Mouse (Mus musculus) kidney, adult 11 months (tissue): ENCODE results near the gene Olfr204.
"Not testable (repeated sequence)": the region's sequence is repeated elsewhere in the genome, so short reads cannot be mapped to it uniquely, and the experiment has no call there.

Source experiments
- DNase-seq: peaks from one replicate; pipeline ENCODE4 v3.0.0; 2022

The Olfr204 gene

GRCm38 (mm10) chr16:59318148-59318547 lies at the start of gene Olfr204:
Gene Olfr204 (minus strand): TSS chr16:59318248.
- no peak for DNase-seq

- no peak for DNase-seq
Observed at GRCm38 (mm10) chr16:59363893-59364292, 45.8 kb upstream of the Olfr204 start, which contains the start of gene Olfr209. Gene Olfr209 (minus strand): TSS chr16:59363993.

GRCm38 (mm10) chr16:59349146-59349545 lies 31.1 kb upstream of the Olfr204 start, which contains the start of gene Olfr206:
Gene Olfr206 (minus strand): TSS chr16:59349246.
- no peak for DNase-seq

- no peak for DNase-seq
Observed at GRCm38 (mm10) chr16:59331038-59331437, 13.0 kb upstream of the Olfr204 start, which contains the start of gene Olfr205. Gene Olfr205 (minus strand): TSS chr16:59331138.

- not testable (repeated sequence) for DNase-seq
Observed at GRCm38 (mm10) chr16:59323262-59323661, 5.2 kb upstream of the Olfr204 start.

GRCm38 (mm10) chr16:59298581-59298980 lies 19.5 kb downstream of the Olfr204 start, which contains the start of gene Olfr203:
Gene Olfr203 (plus strand): TSS chr16:59298881.
- no peak for DNase-seq

GRCm38 (mm10) chr16:59287576-59287975 lies 30.5 kb downstream of the Olfr204 start:
- DNase-seq, result not testable (repeated sequence)

GRCm38 (mm10) chr16:59286693-59287092 lies 31.4 kb downstream of the Olfr204 start, which contains the start of gene Olfr202:
Gene Olfr202 (minus strand): TSS chr16:59286793.
- DNase-seq, result no peak

GRCm38 (mm10) chr16:59283476-59283875 lies 34.6 kb downstream of the Olfr204 start:
- no peak for DNase-seq

GRCm38 (mm10) chr16:59280542-59280941 lies 37.5 kb downstream of the Olfr204 start:
- DNase-seq, result no peak

GRCm38 (mm10) chr16:59272532-59272931 lies 45.5 kb downstream of the Olfr204 start, which contains the start of gene Olfr201:
Gene Olfr201 (minus strand): TSS chr16:59272632.
- not testable (repeated sequence) for DNase-seq

GRCm38 (mm10) chr16:59269097-59269496 lies 49.0 kb downstream of the Olfr204 start:
- not testable (repeated sequence) for DNase-seq
